Mouse (Mus musculus): ENCODE measurements around the gene Trim47.
"Not testable (repeated sequence)": the region's sequence is repeated elsewhere in the genome, so short reads cannot be mapped to it uniquely, and the experiment has no call there.

GRCm38 (mm10) chr11:116092959-116093358, 34.1 kb downstream of the Trim47 start:
- TF ChIP-seq CTCF (IDR thresholded peaks at IDR 0.05; ENCODE audit: borderline replicate concordance, control insufficient read depth, extremely low read depth, insufficient read depth, low read length, poor library complexity); POLR2A (IDR thresholded peaks at IDR 0.05; ENCODE audit: control insufficient read depth, extremely low read depth, insufficient read depth, low read length, poor library complexity): not testable (repeated sequence)

All from thymus, adult 2 months (tissue).